Mouse (Mus musculus) bone marrow, adult 2 months (tissue): ENCODE measurements around the gene Alad.

Source experiments
- CTCF ChIP-seq: fragments of 200-500 bp; IDR thresholded peaks from 2 replicates; pipeline ENCODE4 v1.5.1; 2011; ENCODE audit warnings: low read length, control low read depth; ENCODE audit not compliant: control insufficient read depth, insufficient read depth
- POLR2A ChIP-seq: fragments of 200-500 bp; IDR thresholded peaks from 2 replicates; pipeline ENCODE4 v1.6.1; 2011; ENCODE audit warnings: low read depth, mild to moderate bottlenecking, control low read depth, low read length, borderline replicate concordance; ENCODE audit not compliant: control insufficient read depth

DNA sequence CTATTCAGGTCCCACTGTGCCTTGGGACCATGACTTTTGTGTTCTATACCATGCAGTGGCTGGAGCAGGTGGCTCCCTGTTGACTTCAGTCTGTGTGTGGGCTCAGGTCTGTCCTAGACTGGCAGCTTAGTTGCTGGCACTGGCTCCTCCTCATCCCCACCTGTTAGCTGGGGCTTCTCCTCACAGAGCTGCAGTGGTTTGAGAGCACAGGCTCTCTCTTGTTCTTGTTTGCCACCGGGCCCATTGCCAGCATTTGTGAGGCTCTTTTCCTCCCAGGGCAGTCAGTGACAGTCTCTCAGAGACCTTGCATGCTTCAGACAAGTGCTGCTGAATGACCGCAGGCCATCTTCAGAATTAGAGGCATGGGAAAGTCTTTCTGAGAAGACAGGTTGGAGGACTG is 27.0 kb downstream of the Alad start:
- TF ChIP-seq CTCF = no peak
- TF ChIP-seq POLR2A = no peak
